Comparison of ENCODE assay signal across 8 mouse cellular contexts in genomic region chr9:55148854-55149498, GRCm38 (mm10). TPM values are rescaled to one million over a fixed set of nuclear protein-coding genes. Genes with fewer than 3 reads are reported as not detected.
DNase-seq lines count a peak whose midpoint lies in the region; ATAC-seq and TF ChIP-seq lines count a peak whose summit lies in the region.

Gene Ube2q2, plus strand, starts transcription at chr9:55148854.

- peaks cover 16 to 36% of the 10 kb centered on the region in 2 experiments for H3K4me1 ChIP-seq in CH12.LX (ENCODE audit: control insufficient read depth in 1 of 2, insufficient read depth in 2 of 2)
- H3K4me1 ChIP-seq in erythroblast, embryonic 14.5 days (ENCODE audit: control insufficient read depth): peaks cover 41% of the 10 kb centered on the region
- peaks cover 20% of the 10 kb centered on the region for H3K4me1 ChIP-seq in heart, embryonic 12.5 days (replicated peaks)
- peaks cover 14% of the 10 kb centered on the region for H3K4me1 ChIP-seq in lung, embryonic 15.5 days

- no peak for TF ChIP-seq CTCF in CH12.LX (conservative IDR thresholded peaks at IDR 0.05 in 1 of 2, IDR thresholded peaks at IDR 0.05 in 1 of 2; ENCODE audit: low read depth in 2 of 2, low read length in 2 of 2)
- no peak for TF ChIP-seq CTCF in brain, embryonic 14.5 days (IDR thresholded peaks at IDR 0.05; ENCODE audit: borderline replicate concordance, extremely low read depth, insufficient read depth, insufficient read length)
- TF ChIP-seq CTCF in layer of hippocampus, adult 2 months (conservative IDR thresholded peaks at IDR 0.05): 0 out of 2 replicates have a peak, but pooled peaks have one; percentile 24

- peak; percentile 78 for TF ChIP-seq POLR2A in CH12.LX (IDR thresholded peaks at IDR 0.05; ENCODE audit: low read depth, low read length)
- TF ChIP-seq POLR2A in brain, embryonic 14.5 days (IDR thresholded peaks at IDR 0.05; ENCODE audit: borderline replicate concordance, extremely low read depth, insufficient read depth, insufficient read length, poor library complexity, severe bottlenecking): peak; percentile 71

- in situ Hi-C loops in CH12.LX (cut with MboI; ENCODE audit: low pct_ligation_motif_present, low pct_unique_long_range_greater_than_20kb, low sequenced_read_pairs): no loop called here

- H3K9me3 ChIP-seq in CH12.LX (replicated peaks; ENCODE audit: low read length): no peaks in the 10 kb centered on the region
- no peaks in the 10 kb centered on the region for H3K9me3 ChIP-seq in erythroblast, embryonic 14.5 days (ENCODE audit: control insufficient read depth, low read length)
- H3K9me3 ChIP-seq in heart, embryonic 12.5 days (replicated peaks): no peaks in the 10 kb centered on the region
- no peaks in the 10 kb centered on the region for H3K9me3 ChIP-seq in lung, embryonic 15.5 days

- H3K4me3 ChIP-seq in CH12.LX (replicated peaks in 1 of 3; ENCODE audit: low read depth in 2 of 3, low read length in 2 of 3, poor library complexity in 1 of 3): peak within 1 kb of the TSS; percentile 82 to 90 (median 83)
- peak within 1 kb of the TSS; percentile 76 for H3K4me3 ChIP-seq in erythroblast, embryonic 14.5 days (replicated peaks)
- H3K4me3 ChIP-seq in heart, embryonic 12.5 days: peak within 1 kb of the TSS; percentile 86
- H3K4me3 ChIP-seq in layer of hippocampus, adult 2 months: peak within 1 kb of the TSS; percentile 88
- H3K4me3 ChIP-seq in lung, embryonic 15.5 days: peak within 1 kb of the TSS; percentile 98

- under 1% methylated on average over 71 of the region's 81 CpGs for WGBS in heart, embryonic 12.5 days
- 1% methylated on average over 64 of the region's 81 CpGs for WGBS in lung, embryonic 15.5 days

- TF ChIP-seq EP300 in CH12.LX (IDR thresholded peaks at IDR 0.05; ENCODE audit: low read length): no peak

- peak; percentile 87 for ATAC-seq in heart, embryonic 12.5 days (ENCODE audit: insufficient number of reproducible peaks, low FRiP score)
- peak; percentile 88 for ATAC-seq in lung, embryonic 15.5 days (ENCODE audit: borderline replicate concordance, extremely low read depth, low FRiP score, low TSS enrichment)

- no peak for TF ChIP-seq RAD21 in CH12.LX (IDR thresholded peaks at IDR 0.05; ENCODE audit: low read depth, low read length)

- H3K4me2 ChIP-seq in CH12.LX (ENCODE audit: insufficient read depth, low read depth, poor library complexity, severe bottlenecking): peak within 1 kb of the TSS; percentile 19; the same call in 1 of the 2 replicates
- peak within 1 kb of the TSS; percentile 83 for H3K4me2 ChIP-seq in heart, embryonic 12.5 days
- peak within 1 kb of the TSS; percentile 85 for H3K4me2 ChIP-seq in lung, embryonic 15.5 days

- H3K79me2 ChIP-seq in CH12.LX (replicated peaks; ENCODE audit: control insufficient read depth, extremely low read depth, insufficient read depth, poor library complexity, severe bottlenecking): peaks cover 22% of the 10 kb centered on the region

- dilution Hi-C loops in CH12.LX (cut with MboI; ENCODE audit: extremely low pct_ligation_motif_present, extremely low pct_unique_long_range_greater_than_20kb, low sequenced_read_pairs): no loop called here

- no peaks in the 10 kb centered on the region for H3K27me3 ChIP-seq in CH12.LX (replicated peaks)
- no peaks in the 10 kb centered on the region for H3K27me3 ChIP-seq in erythroblast, embryonic 14.5 days (ENCODE audit: control insufficient read depth)
- no peaks in the 10 kb centered on the region for H3K27me3 ChIP-seq in heart, embryonic 12.5 days (replicated peaks)
- H3K27me3 ChIP-seq in lung, embryonic 15.5 days: no peaks in the 10 kb centered on the region

- H3K36me3 ChIP-seq in CH12.LX (replicated peaks in 1 of 2; ENCODE audit: control insufficient read depth in 1 of 2, insufficient read depth in 1 of 2, low read length in 1 of 2): peaks cover 0 to 15% of the 10 kb centered on the region in 2 experiments
- peaks cover 11% of the 10 kb centered on the region for H3K36me3 ChIP-seq in erythroblast, embryonic 14.5 days (ENCODE audit: control insufficient read depth)
- H3K36me3 ChIP-seq in heart, embryonic 12.5 days: no peaks in the 10 kb centered on the region; the same call in 1 of the 2 replicates
- H3K36me3 ChIP-seq in lung, embryonic 15.5 days: no peaks in the 10 kb centered on the region

- 0 out of 2 replicates have a peak within 1 kb of the TSS, but pooled peaks have one; percentile 14 for H3K27ac ChIP-seq in CH12.LX (ENCODE audit: insufficient read depth, low read depth)
- peak within 1 kb of the TSS; percentile 80 for H3K27ac ChIP-seq in heart, embryonic 12.5 days (ENCODE audit: poor library complexity, severe bottlenecking)
- H3K27ac ChIP-seq in layer of hippocampus, adult 2 months: peak within 1 kb of the TSS; percentile 91
- peak within 1 kb of the TSS; percentile 78 for H3K27ac ChIP-seq in lung, embryonic 15.5 days

- DNase-seq in CH12.LX (ENCODE audit: extremely low read depth): peak; percentile 49
- DNase-seq in brain, embryonic 14.5 days (ENCODE audit: low read depth): peak; percentile 90
- peak; percentile 33 to 66 for DNase-seq in layer of hippocampus, adult 2 months (ENCODE audit: low spot score in 2 of 2)
- peak; percentile 58 for DNase-seq in ovary, postnatal 14 days (ENCODE audit: low spot score)
- peak; percentile 88 for DNase-seq in thymus, postnatal 14 days

- peak within 1 kb of the TSS; percentile 70 for H3K9ac ChIP-seq in CH12.LX (ENCODE audit: insufficient read depth, low read depth)
- peak within 1 kb of the TSS; percentile 91 for H3K9ac ChIP-seq in heart, embryonic 12.5 days
- H3K9ac ChIP-seq in lung, embryonic 15.5 days: peak within 1 kb of the TSS; percentile 85

TF ChIP-seq in CH12.LX, 34 proteins besides CTCF, POLR2A, EP300 and RAD21:
- TF ChIP-seq KAT2A (IDR thresholded peaks at IDR 0.05; ENCODE audit: insufficient replicate concordance, low read length): no peak
- TF ChIP-seq MAFK (IDR thresholded peaks at IDR 0.05; ENCODE audit: insufficient replicate concordance, low read length): no peak
- no peak for TF ChIP-seq SIN3A (IDR thresholded peaks at IDR 0.05; ENCODE audit: low read length)
- peak; percentile 40; the same call in 1 of the 2 replicates for TF ChIP-seq TCF12 (IDR thresholded peaks at IDR 0.05; ENCODE audit: low read depth, low read length)
- 0 out of 2 replicates have a peak, but pooled peaks have one; percentile 55 for TF ChIP-seq TBP (conservative IDR thresholded peaks at IDR 0.05; ENCODE audit: low read depth, low read length)
- peak; percentile 64 for TF ChIP-seq MYC (IDR thresholded peaks at IDR 0.05; ENCODE audit: low read depth, low read length)
- no peak; the same call in 1 of the 2 replicates for TF ChIP-seq ZMIZ1 (IDR thresholded peaks at IDR 0.05; ENCODE audit: low read depth, low read length)
- TF ChIP-seq IRF4 (IDR thresholded peaks at IDR 0.05; ENCODE audit: low read depth, low read length): 0 out of 2 replicates have a peak, but pooled peaks have one; percentile 12
- no peak for TF ChIP-seq JUND (conservative IDR thresholded peaks at IDR 0.05; ENCODE audit: low read depth, low read length)
- no peak for TF ChIP-seq RCOR1 (conservative IDR thresholded peaks at IDR 0.05; ENCODE audit: low read depth, low read length)
- no peak for TF ChIP-seq ZC3H11A (IDR thresholded peaks at IDR 0.05; ENCODE audit: low read depth, low read length)
- TF ChIP-seq CHD1 (IDR thresholded peaks at IDR 0.05; ENCODE audit: low read depth, low read length): no peak
- no peak for TF ChIP-seq E2F4 (IDR thresholded peaks at IDR 0.05; ENCODE audit: insufficient replicate concordance, low read depth, low read length)
- peak; percentile 80; the same call in 1 of the 2 replicates for TF ChIP-seq MAX (IDR thresholded peaks at IDR 0.05; ENCODE audit: low read length)
- TF ChIP-seq SMC3 (IDR thresholded peaks at IDR 0.05; ENCODE audit: low read depth, low read length): no peak
- TF ChIP-seq MAZ (IDR thresholded peaks at IDR 0.05; ENCODE audit: low read depth, low read length): no peak
- no peak for TF ChIP-seq ELF1 (IDR thresholded peaks at IDR 0.05; ENCODE audit: low read depth, low read length)
- peak; percentile 48; the same call in 1 of the 2 replicates for TF ChIP-seq NELFE (IDR thresholded peaks at IDR 0.05; ENCODE audit: low read depth, low read length)
- TF ChIP-seq BHLHE40 (IDR thresholded peaks at IDR 0.05; ENCODE audit: low read depth, low read length): peak; percentile 86
- TF ChIP-seq MXI1 (IDR thresholded peaks at IDR 0.05; ENCODE audit: low read depth, low read length): peak; percentile 58; the same call in 1 of the 2 replicates

RNA-seq across cellular contexts. Expression of gene Ube2q2, which starts in this region (rescaled TPM):
- total RNA-seq in CH12.LX (2012; rRNA removed) (13.1 and 16.0 TPM in 2 replicates), CH12.LX (2014; rRNA removed) (24.1 and 25.7 TPM in 2 replicates)
- 22.7 and 24.4 TPM in 2 replicates for polyA plus RNA-seq in CH12.LX (2012; ENCODE audit: insufficient read length, low read depth)
- 18.7 and 25.3 TPM in 2 replicates for polyA plus RNA-seq in brain, embryonic 14.5 days (2012; rRNA removed)
- 0.69 and 1.1 TPM in 2 replicates for polyA plus RNA-seq in erythroblast, embryonic 14.5 days (2012)
- 37.3 and 37.8 TPM in 2 replicates for polyA plus RNA-seq in heart, embryonic 12.5 days (2016; fragmentation: Nextera tagmentation; extraction: Ambion mirVana)
- total RNA-seq in layer of hippocampus, adult 2 months (2021): 10 to 100 TPM; 58.0 to 65.8 TPM
- polyA plus RNA-seq in lung, embryonic 15.5 days (2015; fragmentation: Nextera tagmentation; extraction: Ambion mirVana): 35.1 and 37.4 TPM in 2 replicates

Comparison
In these comparisons a context has a peak if more than half of its experiments do, and no peak if none do; other contexts are left out.
1. Peak in every context shown above with its lines: DNase-seq, ATAC-seq, H3K4me3 ChIP-seq and H3K27ac ChIP-seq.
2. H3K27ac ChIP-seq: peak in every context shown above with its lines; median percentile 91 in layer of hippocampus, adult 2 months; 80 in heart, embryonic 12.5 days; 78 in lung, embryonic 15.5 days; 14 in CH12.LX.
3. H3K4me2 ChIP-seq: peak in every context shown above with its lines; median percentile 85 in lung, embryonic 15.5 days; 83 in heart, embryonic 12.5 days; 19 in CH12.LX.